Mouse (Mus musculus) midbrain, embryonic 11.5 days (tissue): ENCODE measurements around the gene G3bp1. TPM values are rescaled to one million over a fixed set of nuclear protein-coding genes. Genes with fewer than 3 reads are reported as not detected.
A peak's percentile ranks its signal among the peaks of the same experiment; 100 is the strongest.

Experiments
- ATAC-seq: fragments of 200-750 bp; cut with Nextera tagmentation; 2 replicates; pipeline ENCODE4 v1.8.0; 2017; ENCODE audit warnings: moderate TSS enrichment, moderate library complexity; ENCODE audit not compliant: low FRiP score
- DNase-seq: peaks from one replicate; pipeline ENCODE4 v3.0.0; 2015; ENCODE audit warnings: low spot score; ENCODE audit errors: missing footprints
- H3K27ac ChIP-seq: fragments of 300-500 bp; sonication (generic); 2 replicates; pipeline ENCODE4 v1.5.1; 2014; ENCODE audit warnings: low read depth, low read length
- H3K27me3 ChIP-seq: fragments of 300-500 bp; sonication (generic); 2 replicates; pipeline ENCODE4 v1.6.1; 2014; ENCODE audit warnings: mild to moderate bottlenecking, low read length, moderate library complexity, mixed read lengths; ENCODE audit not compliant: control insufficient read depth, insufficient read depth
- H3K36me3 ChIP-seq: fragments of 300-500 bp; sonication (generic); 2 replicates; pipeline ENCODE4 v1.6.1; 2014; ENCODE audit warnings: mild to moderate bottlenecking, low read length, moderate library complexity, mixed read lengths; ENCODE audit not compliant: control insufficient read depth, insufficient read depth
- H3K4me1 ChIP-seq: fragments of 300-500 bp; sonication (generic); 2 replicates; pipeline ENCODE4 v1.6.1; 2014; ENCODE audit warnings: low read length; ENCODE audit not compliant: control insufficient read depth, insufficient read depth
- H3K4me2 ChIP-seq: fragments of 300-500 bp; sonication (generic); 2 replicates; pipeline ENCODE4 v1.6.1; 2014; ENCODE audit warnings: mild to moderate bottlenecking, moderate library complexity
- H3K4me3 ChIP-seq: fragments of 300-500 bp; sonication (generic); 2 replicates; pipeline ENCODE4 v1.5.1; 2014; ENCODE audit warnings: low read depth, low read length
- H3K9ac ChIP-seq: fragments of 300-500 bp; sonication (generic); 2 replicates; pipeline ENCODE4 v1.6.1; 2014; ENCODE audit warnings: low read length
- H3K9me3 ChIP-seq: fragments of 300-500 bp; sonication (generic); 2 replicates; pipeline ENCODE4 v1.6.1; 2016; ENCODE audit warnings: low read length; ENCODE audit not compliant: control insufficient read depth
- WGBS: fragments of 180-500 bp; shearing (Covaris S2); extraction: QIAGEN DNeasy Blood & Tissue Kit; methylation state at CpG from one replicate; pipeline ENCODE4 v1.1.7; 2014; 5-methylcytosine and 5-hydroxymethylcytosine counted together
- polyA plus RNA-seq: library from polyadenylated mRNA; unstranded; fragments of >200 nt; fragmentation: Nextera tagmentation; extraction: Ambion mirVana; gene quantifications from 2 replicates; pipeline ENCODE4 v1.2.1, GENCODE M21; 2014

Gene G3bp1
- polyA plus RNA-seq, result 241 and 244 TPM in 2 replicates

DNA sequence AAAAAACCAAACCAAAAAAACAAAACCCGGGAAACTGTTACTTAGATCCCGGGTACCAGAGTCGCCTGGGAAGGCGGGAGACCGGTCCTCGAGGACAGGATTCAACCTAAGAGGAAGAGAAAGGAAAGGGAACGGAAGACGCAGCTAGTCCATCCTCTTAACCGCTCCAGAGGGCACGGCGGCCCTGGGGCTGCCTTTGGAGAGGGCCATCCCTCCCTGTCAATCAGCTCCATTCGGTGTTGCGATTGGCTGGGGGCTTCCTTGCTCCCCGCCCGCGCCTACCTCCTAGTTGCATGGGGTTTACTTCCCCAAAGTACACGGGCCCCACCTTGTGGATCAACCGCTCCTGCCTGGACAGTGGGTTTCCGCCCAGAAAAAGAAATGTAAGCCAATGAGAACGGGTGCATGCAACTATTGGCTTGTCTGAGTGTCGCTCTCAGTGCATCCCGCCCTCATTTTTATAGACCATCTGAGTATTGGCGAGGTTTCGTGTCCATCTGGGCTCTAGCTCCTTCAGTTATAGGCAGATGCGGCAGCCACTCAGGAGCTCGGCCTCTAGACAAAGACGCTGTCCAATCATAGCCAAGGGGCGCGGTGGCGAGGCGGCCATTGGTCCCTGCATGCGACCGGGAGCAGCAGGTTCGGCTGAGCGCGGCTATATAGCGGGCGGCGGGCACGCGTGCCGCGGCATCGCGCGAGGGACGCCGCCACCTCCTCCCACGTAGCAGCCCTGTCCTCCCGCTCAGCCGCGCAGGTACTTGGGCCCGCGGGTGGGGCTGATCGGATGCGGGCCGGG, at the start of gene G3bp1:
G3bp1 (plus strand) TSS at position 638 of the 796 bp plus-strand sequence.
- peak within 1 kb of the TSS; percentile 76 for H3K27ac ChIP-seq
- under 1% methylated on average over 44 of the region's 57 CpGs for WGBS
- DNase-seq, result peak; percentile 98

DNA sequence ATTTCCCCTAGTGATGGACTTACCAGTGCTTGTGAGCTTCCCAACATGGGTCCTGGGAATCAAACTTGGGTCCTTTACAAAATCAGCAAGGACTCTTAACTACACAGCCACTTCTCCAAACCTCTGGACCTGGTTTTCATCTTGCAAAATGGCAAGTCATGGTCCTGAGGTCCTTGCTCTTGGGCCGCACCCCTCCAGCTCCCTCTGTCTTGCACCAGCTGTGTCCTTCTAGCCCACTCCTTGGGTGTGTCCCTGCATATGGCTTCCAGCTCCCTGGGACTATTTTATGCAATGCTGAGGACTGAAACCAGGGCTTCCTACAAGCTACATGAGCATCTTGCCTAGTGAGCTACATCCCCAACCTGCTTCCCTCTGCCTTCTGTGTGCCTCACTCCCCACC, 46.5 kb upstream of the G3bp1 start, which contains the start of gene Sparc:
Sparc (minus strand) TSS at position 206 of the 400 bp plus-strand sequence.
- H3K4me3 ChIP-seq, result no peak within 1 kb of the TSS
- peak within 1 kb of the TSS; percentile 57 for H3K27ac ChIP-seq
- H3K36me3 ChIP-seq, result no peaks in the 10 kb centered on the region
- H3K9me3 ChIP-seq, result no peaks in the 10 kb centered on the region
- H3K4me1 ChIP-seq, result peaks cover 27% of the 10 kb centered on the region
- DNase-seq, result no peak
- H3K4me2 ChIP-seq, result no peak within 1 kb of the TSS
- H3K27me3 ChIP-seq, result no peaks in the 10 kb centered on the region
- H3K9ac ChIP-seq, result no peak within 1 kb of the TSS
- WGBS, result 91% methylated on average over 1 of the region's 1 CpGs
- ATAC-seq, result no peak

More for the DNA sequence above, at the start of gene G3bp1:
- Histone ChIP-seq H3K36me3 (peaks cover 8% of the 10 kb centered on the region), H3K4me1 (peaks cover 17% of the 10 kb centered on the region), H3K9me3 (no peaks in the 10 kb centered on the region), H3K9ac (peak within 1 kb of the TSS; percentile 97), H3K27me3 (no peaks in the 10 kb centered on the region), H3K4me2 (peak within 1 kb of the TSS; percentile 76), H3K4me3 (peak within 1 kb of the TSS; percentile 90)
- peak; percentile 98 for ATAC-seq

DNA sequence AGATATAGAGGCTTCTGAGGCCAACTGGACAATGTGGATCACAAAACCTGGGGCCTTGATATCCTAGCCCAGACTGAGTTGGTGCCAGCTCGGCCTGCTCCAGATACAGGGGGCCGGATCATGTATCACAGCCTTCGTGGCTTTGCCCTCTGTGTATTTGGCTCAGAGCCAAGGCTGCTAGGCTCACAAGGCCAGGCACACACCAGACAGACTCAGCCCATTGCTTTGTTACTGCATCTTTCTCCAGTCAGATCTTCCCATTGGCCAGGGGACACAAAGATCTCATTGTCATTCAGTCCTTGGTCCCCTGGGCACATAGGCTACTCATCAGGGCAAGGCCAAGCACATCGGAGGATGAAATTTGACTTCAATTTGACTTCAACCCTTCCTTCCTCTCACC, 45.7 kb upstream of the G3bp1 start:
- Histone ChIP-seq H3K36me3 (no peaks in the 10 kb centered on the region), H3K4me2 (no peak overlapping the region), H3K27ac (peak overlapping the region; percentile 57), H3K4me1 (peaks cover 28% of the 10 kb centered on the region), H3K4me3 (no peak overlapping the region), H3K9me3 (no peaks in the 10 kb centered on the region), H3K27me3 (no peaks in the 10 kb centered on the region), H3K9ac (no peak overlapping the region)
- peak; percentile 81 for ATAC-seq
- DNase-seq, result peak; percentile 88
- WGBS, result 45% methylated on average over 4 of the region's 4 CpGs

DNA sequence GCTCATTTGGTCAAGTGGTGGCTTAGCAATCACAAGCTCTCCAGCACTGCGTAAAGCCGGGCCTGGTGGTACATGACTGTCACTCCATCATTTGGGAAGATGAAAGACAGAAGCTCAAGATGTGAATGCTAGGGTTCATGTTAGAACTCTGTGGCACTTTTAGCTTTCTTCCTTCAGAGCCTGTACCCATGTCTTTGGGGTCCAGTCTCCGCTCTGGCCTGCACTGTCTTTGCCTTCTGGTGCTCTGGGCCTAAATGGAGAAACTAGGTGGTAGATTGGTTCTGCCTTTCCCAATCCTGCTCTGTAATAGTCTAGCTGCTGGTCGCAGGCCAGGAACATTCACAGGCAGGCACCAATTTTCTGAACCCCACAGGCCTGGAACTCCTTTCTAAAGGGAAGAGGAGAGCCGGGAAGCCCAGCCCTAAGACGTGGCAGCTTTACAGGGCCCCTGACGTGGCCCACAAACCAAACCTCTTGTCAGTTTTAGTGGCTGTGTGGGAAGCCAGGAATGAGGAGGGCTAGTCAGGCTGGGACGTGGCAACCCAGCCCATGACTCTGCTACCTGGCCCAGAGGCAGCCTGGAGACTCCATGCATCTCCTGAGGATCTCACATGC, 44.6 kb upstream of the G3bp1 start:
- 74% methylated on average over 8 of the region's 8 CpGs for WGBS
- Histone ChIP-seq H3K4me3 (no peak overlapping the region), H3K9me3 (no peaks in the 10 kb centered on the region), H3K27me3 (no peaks in the 10 kb centered on the region), H3K27ac (no peak overlapping the region; the same call in 1 of the 2 replicates), H3K36me3 (no peaks in the 10 kb centered on the region), H3K4me1 (peaks cover 17% of the 10 kb centered on the region; the same call in 1 of the 2 replicates), H3K4me2 (no peak overlapping the region), H3K9ac (no peak overlapping the region)
- ATAC-seq, result no peak
- DNase-seq, result peak; percentile 75

DNA sequence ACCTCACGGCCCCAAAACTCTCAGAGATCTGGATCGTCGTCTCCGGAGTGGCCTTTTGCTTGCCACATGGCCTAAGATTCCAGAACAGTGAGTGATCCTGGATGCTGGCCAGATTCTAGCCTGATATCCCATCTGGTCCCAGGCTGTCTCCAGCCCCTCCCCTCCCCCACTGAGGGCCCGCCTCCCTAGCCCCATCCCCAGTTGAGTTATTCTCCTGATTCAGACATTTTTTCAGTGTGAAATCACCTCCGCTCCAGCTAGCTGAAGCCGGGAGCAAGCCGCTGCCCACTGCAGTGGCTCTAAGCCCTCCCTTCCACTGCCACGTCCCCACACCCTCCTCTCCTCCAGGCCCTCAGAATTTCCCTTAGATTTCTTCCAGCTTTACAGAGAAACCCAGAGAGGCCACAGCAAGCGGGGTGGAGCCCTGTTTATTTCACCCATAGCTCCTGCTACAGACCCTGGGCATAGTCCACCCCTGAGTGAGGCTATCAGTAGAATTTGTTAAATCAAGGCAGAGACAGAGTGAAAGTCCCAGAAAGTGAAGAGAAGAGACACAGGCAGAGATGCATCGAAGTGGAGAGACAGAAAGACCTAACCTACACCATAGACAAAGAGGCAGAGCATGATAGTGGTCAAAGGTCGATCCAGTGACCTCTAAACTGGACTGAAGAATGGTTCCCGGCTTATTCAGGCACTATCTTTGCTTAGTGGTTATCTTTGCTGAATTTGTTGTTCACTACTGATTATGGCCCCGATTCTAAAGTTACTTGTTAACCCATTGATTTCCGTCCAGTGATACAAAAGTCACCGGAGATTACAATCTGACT, 41.1 kb upstream of the G3bp1 start:
- H3K4me3 ChIP-seq, result no peak overlapping the region
- WGBS, result 39% methylated on average over 16 of the region's 16 CpGs
- peaks cover 15% of the 10 kb centered on the region; the same call in 1 of the 2 replicates for H3K4me1 ChIP-seq
- no peaks in the 10 kb centered on the region for H3K36me3 ChIP-seq
- peak overlapping the region; percentile 20 for H3K27ac ChIP-seq
- H3K4me2 ChIP-seq, result no peak overlapping the region
- H3K9me3 ChIP-seq, result no peaks in the 10 kb centered on the region
- no peaks in the 10 kb centered on the region for H3K27me3 ChIP-seq
- DNase-seq, result peak; percentile 95
- peak overlapping the region; percentile 39; the same call in 1 of the 2 replicates for H3K9ac ChIP-seq
- peak; percentile 75 for ATAC-seq

DNA sequence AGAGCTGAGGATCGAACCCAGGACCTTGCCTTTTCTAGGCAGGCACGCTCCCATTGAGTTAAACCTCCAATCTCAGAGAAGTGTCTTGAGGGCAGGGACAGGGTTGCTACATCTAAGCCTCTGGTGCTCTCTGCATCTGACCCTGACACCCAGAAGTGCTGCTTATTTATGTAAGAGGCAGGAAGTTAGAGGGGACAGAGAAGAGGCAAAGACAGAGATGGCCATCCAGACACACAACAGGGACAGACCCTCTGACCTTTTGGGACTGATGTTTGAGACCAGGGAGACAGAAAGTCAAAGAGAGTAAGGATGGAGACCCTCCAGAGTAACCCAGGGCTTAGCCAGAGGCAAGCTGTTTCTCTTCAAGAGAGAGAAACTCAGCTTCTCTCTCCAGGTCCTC, 39.5 kb upstream of the G3bp1 start:
- H3K36me3 ChIP-seq, result no peaks in the 10 kb centered on the region
- no peak overlapping the region for H3K4me3 ChIP-seq
- DNase-seq (peak; percentile 56), ATAC-seq (no peak)
- no peaks in the 10 kb centered on the region for H3K9me3 ChIP-seq
- H3K9ac ChIP-seq, result no peak overlapping the region
- H3K4me2 ChIP-seq, result no peak overlapping the region
- H3K27me3 ChIP-seq, result no peaks in the 10 kb centered on the region
- peaks cover 11% of the 10 kb centered on the region; the same call in 1 of the 2 replicates for H3K4me1 ChIP-seq
- 88% methylated on average over 2 of the region's 2 CpGs for WGBS
- no peak overlapping the region for H3K27ac ChIP-seq

DNA sequence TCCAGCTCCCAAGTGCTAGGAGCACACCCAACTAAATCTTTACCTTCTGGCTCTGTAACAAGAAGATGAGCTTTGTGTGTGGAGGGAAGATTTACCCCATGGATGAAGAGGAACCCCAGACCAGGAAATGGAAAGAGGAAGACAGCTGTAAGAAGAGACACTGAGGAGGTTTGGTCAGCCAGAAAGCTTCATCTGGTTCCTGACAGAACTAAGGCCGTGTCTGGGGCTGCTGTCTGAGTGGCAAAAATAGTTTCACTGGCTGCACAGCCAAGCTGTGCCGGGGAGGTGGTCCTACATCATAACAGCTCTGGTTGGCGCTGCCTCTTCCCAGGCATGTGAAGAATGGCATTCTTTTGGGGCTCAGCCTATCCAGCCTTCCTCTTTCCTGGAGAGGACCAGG, 36.5 kb upstream of the G3bp1 start:
- Histone ChIP-seq H3K36me3 (no peaks in the 10 kb centered on the region), H3K27me3 (no peaks in the 10 kb centered on the region), H3K9me3 (no peaks in the 10 kb centered on the region), H3K27ac (no peak overlapping the region), H3K9ac (no peak overlapping the region), H3K4me1 (peaks cover 8% of the 10 kb centered on the region; the same call in 1 of the 2 replicates), H3K4me2 (no peak overlapping the region), H3K4me3 (no peak overlapping the region)
- DNase-seq (peak; percentile 76), ATAC-seq (no peak)
- WGBS, result 72% methylated on average over 3 of the region's 3 CpGs

DNA sequence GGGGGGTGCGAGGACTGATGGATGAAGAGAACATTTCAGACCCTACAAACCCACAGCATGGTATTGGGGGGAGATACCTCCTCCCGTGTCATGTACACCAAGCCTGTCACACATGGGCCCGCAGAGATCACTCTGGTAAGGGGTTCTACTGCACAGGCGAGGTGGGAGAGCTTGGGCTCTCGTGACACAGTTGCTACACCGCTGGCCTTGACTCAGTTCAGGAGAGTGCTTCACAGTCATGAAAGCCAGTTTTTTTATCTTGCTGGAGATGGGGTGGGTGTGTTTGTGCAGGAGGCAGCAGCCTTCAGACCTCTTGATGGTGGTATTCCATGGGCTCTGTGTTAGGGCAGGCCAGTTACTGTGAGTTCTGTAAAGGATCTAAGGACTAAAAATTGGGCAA, 33.4 kb upstream of the G3bp1 start:
- DNase-seq (no peak), ATAC-seq (no peak)
- H3K4me1 ChIP-seq, result no peaks in the 10 kb centered on the region
- no peaks in the 10 kb centered on the region for H3K36me3 ChIP-seq
- H3K27me3 ChIP-seq, result no peaks in the 10 kb centered on the region
- H3K4me3 ChIP-seq, result no peak overlapping the region
- whole genome bisulfite sequencing, result 90% methylated on average over 6 of the region's 6 CpGs
- H3K9ac ChIP-seq, result no peak overlapping the region; the same call in 1 of the 2 replicates
- no peak overlapping the region for H3K4me2 ChIP-seq
- no peaks in the 10 kb centered on the region for H3K9me3 ChIP-seq
- no peak overlapping the region for H3K27ac ChIP-seq
